Comparison of ENCODE assay signal across 8 mouse cellular contexts in the genomic region with DNA sequence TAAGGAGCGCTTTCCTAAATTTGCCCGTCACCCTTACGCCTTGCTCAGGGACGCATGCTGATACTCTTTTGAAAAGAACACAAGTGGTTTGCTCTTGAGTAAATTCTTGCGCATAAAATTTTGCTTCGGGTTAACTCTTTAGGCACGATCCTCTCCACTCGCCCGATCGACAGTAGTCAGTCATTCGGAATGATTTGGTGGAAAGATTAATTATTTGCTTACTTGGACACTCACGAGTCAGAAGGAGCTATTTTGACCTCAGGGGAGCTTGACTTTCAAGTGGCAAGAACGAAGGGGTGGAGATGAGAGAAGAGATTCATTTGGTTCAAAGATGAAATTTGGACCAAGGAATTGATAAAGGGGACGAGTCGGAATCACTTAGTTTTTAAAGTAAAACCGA. TPM values are rescaled to one million over a fixed set of nuclear protein-coding genes. Genes with fewer than 3 reads are reported as not detected.
DNase-seq lines count a peak whose midpoint lies in the region; ATAC-seq and TF ChIP-seq lines count a peak whose summit lies in the region.

No protein-coding gene starts in this region.

- peaks cover 56% of the 10 kb centered on the region for H3K36me3 ChIP-seq in heart, embryonic 10.5 days
- H3K36me3 ChIP-seq in ES-E14 (ENCODE audit: control insufficient read depth, insufficient read depth, low read length, poor library complexity, severe bottlenecking) = peaks cover 28% of the 10 kb centered on the region
- H3K36me3 ChIP-seq in forebrain, embryonic 16.5 days (ENCODE audit: control insufficient read depth, insufficient read depth) = peaks cover 23% of the 10 kb centered on the region
- peaks cover 62% of the 10 kb centered on the region for H3K36me3 ChIP-seq in liver, embryonic 12.5 days
- peaks cover 7% of the 10 kb centered on the region; the same call in 1 of the 2 replicates for H3K36me3 ChIP-seq in stomach, postnatal 0 days (ENCODE audit: control insufficient read depth, insufficient read depth, low read length)

- no peaks in the 10 kb centered on the region for H3K9me3 ChIP-seq in heart, embryonic 10.5 days
- H3K9me3 ChIP-seq in ES-E14 (ENCODE audit: control insufficient read depth, insufficient read depth, low read depth, low read length) = no peaks in the 10 kb centered on the region
- no peaks in the 10 kb centered on the region for H3K9me3 ChIP-seq in forebrain, embryonic 16.5 days (ENCODE audit: control insufficient read depth, low read length)
- no peaks in the 10 kb centered on the region for H3K9me3 ChIP-seq in liver, embryonic 12.5 days (replicated peaks)
- no peaks in the 10 kb centered on the region for H3K9me3 ChIP-seq in stomach, postnatal 0 days (ENCODE audit: control insufficient read depth, low read length)

- no peaks in the 10 kb centered on the region for H3K27me3 ChIP-seq in heart, embryonic 10.5 days (ENCODE audit: insufficient read depth, poor library complexity, severe bottlenecking)
- no peaks in the 10 kb centered on the region for H3K27me3 ChIP-seq in forebrain, embryonic 16.5 days (replicated peaks; ENCODE audit: control insufficient read depth, insufficient read depth, low read length)
- no peaks in the 10 kb centered on the region for H3K27me3 ChIP-seq in liver, embryonic 12.5 days (replicated peaks)
- H3K27me3 ChIP-seq in stomach, postnatal 0 days (ENCODE audit: control insufficient read depth, insufficient read depth, low read length) = no peaks in the 10 kb centered on the region

- TF ChIP-seq CTCF in stomach, postnatal 0 days (IDR thresholded peaks at IDR 0.05; ENCODE audit: low read depth) = no peak

- 3% methylated on average over 16 of the region's 16 CpGs for WGBS in heart, embryonic 10.5 days
- 4% methylated on average over 16 of the region's 16 CpGs for WGBS in forebrain, embryonic 16.5 days
- under 1% methylated on average over 16 of the region's 16 CpGs for WGBS in liver, embryonic 12.5 days (ENCODE audit: insufficient replicate concordance)
- 3% methylated on average over 16 of the region's 16 CpGs for WGBS in stomach, postnatal 0 days

- no peak; the same call in 1 of the 2 replicates for ATAC-seq in forebrain, embryonic 16.5 days
- ATAC-seq in liver, embryonic 12.5 days = peak; percentile 12; the same call in 1 of the 2 replicates
- ATAC-seq in stomach, postnatal 0 days (ENCODE audit: low FRiP score, low TSS enrichment) = no peak

- peak overlapping the region; percentile 73; the same call in 1 of the 2 replicates for H3K9ac ChIP-seq in ES-E14 (ENCODE audit: insufficient read depth, low read depth, low read length, poor library complexity, severe bottlenecking)
- peak overlapping the region; percentile 88; the same call in 1 of the 2 replicates for H3K9ac ChIP-seq in forebrain, embryonic 16.5 days (replicated peaks; ENCODE audit: low read depth, low read length)
- H3K9ac ChIP-seq in liver, embryonic 12.5 days = peak overlapping the region; percentile 94
- peak overlapping the region; percentile 96; the same call in 1 of the 2 replicates for H3K9ac ChIP-seq in stomach, postnatal 0 days (ENCODE audit: low read length)

- peak overlapping the region; percentile 91 for H3K4me3 ChIP-seq in heart, embryonic 10.5 days
- H3K4me3 ChIP-seq in ES-E14 (ENCODE audit: insufficient read depth in 1 of 2, low read depth in 1 of 2, low read length in 2 of 2, poor library complexity in 1 of 2, severe bottlenecking in 1 of 2) = peak overlapping the region; percentile 98 to 99
- peak overlapping the region; percentile 80 for H3K4me3 ChIP-seq in forebrain, embryonic 16.5 days (replicated peaks; ENCODE audit: low read length)
- H3K4me3 ChIP-seq in liver, embryonic 12.5 days = peak overlapping the region; percentile 95
- H3K4me3 ChIP-seq in stomach, postnatal 0 days (ENCODE audit: low read depth, low read length) = peak overlapping the region; percentile 99

- H3K27ac ChIP-seq in heart, embryonic 10.5 days = peak overlapping the region; percentile 99
- H3K27ac ChIP-seq in ES-E14 (ENCODE audit: insufficient read depth, low read depth, low read length, poor library complexity, severe bottlenecking) = no peak overlapping the region
- no peak overlapping the region for H3K27ac ChIP-seq in forebrain, embryonic 16.5 days (ENCODE audit: low read length)
- peak overlapping the region; percentile 82; the same call in 1 of the 2 replicates for H3K27ac ChIP-seq in liver, embryonic 12.5 days
- no peak overlapping the region for H3K27ac ChIP-seq in stomach, postnatal 0 days (replicated peaks)

- in situ Hi-C loops in ES-E14 (cut with MboI; ENCODE audit: low sequenced_read_pairs in 2 of 2, unreplicated experiment in 2 of 2) = no loop called here

- H3K4me2 ChIP-seq in forebrain, embryonic 16.5 days (ENCODE audit: low read length) = peak overlapping the region; percentile 93
- peak overlapping the region; percentile 76 for H3K4me2 ChIP-seq in liver, embryonic 12.5 days
- peak overlapping the region; percentile 62 for H3K4me2 ChIP-seq in stomach, postnatal 0 days (replicated peaks; ENCODE audit: low read depth)

- TF ChIP-seq EP300 in stomach, postnatal 0 days (optimal IDR thresholded peaks at IDR 0.05) = no peak

- no peak for DNase-seq in heart, embryonic 10.5 days (ENCODE audit: low spot score)
- DNase-seq in heart, adult 9 months (ENCODE audit: low spot score in 2 of 2) = no peak
- no peak for DNase-seq in ES-E14 (ENCODE audit: low read depth, low spot score)
- no peak for DNase-seq in stomach, postnatal 0 days (ENCODE audit: low spot score)
- no peak for DNase-seq in gastrocnemius, adult 8-10 months (ENCODE audit: low spot score in 2 of 2)
- no peak for DNase-seq in layer of hippocampus, adult 11-12 months (ENCODE audit: low spot score)

- peaks cover 17% of the 10 kb centered on the region; the same call in 1 of the 2 replicates for H3K4me1 ChIP-seq in heart, embryonic 10.5 days
- peaks cover 0 to 2% of the 10 kb centered on the region in 2 experiments; a peak in 1 of 4 replicates for H3K4me1 ChIP-seq in ES-E14 (ENCODE audit: control insufficient read depth in 2 of 2, insufficient read depth in 2 of 2, low read length in 2 of 2, poor library complexity in 1 of 2)
- peaks cover 21% of the 10 kb centered on the region for H3K4me1 ChIP-seq in forebrain, embryonic 16.5 days (replicated peaks; ENCODE audit: control insufficient read depth, insufficient read depth, low read length)
- peaks cover 25% of the 10 kb centered on the region for H3K4me1 ChIP-seq in liver, embryonic 12.5 days
- H3K4me1 ChIP-seq in stomach, postnatal 0 days (replicated peaks; ENCODE audit: control insufficient read depth, insufficient read depth) = 0 out of 2 replicates have a peak, but pooled peaks cover 3% of the 10 kb centered on the region

TF ChIP-seq in ES-E14, 5 proteins besides CTCF, POLR2A, EP300 and RAD21:
- TF ChIP-seq CHD2 (IDR thresholded peaks at IDR 0.05; ENCODE audit: low read depth, low read length) (no peak), MAFK (IDR thresholded peaks at IDR 0.05; ENCODE audit: insufficient read depth, low read depth, low read length) (no peak)

RNA-seq across cellular contexts. Expression of a gene that starts 0.4 kb away (rescaled TPM):
- 49.2 and 61.9 TPM in 2 replicates for polyA plus RNA-seq in heart, embryonic 10.5 days (2016; fragmentation: Nextera tagmentation; extraction: Ambion mirVana)
- 90.0 and 116 TPM in 2 replicates for total RNA-seq in ES-E14 (2012; rRNA removed)
- polyA plus RNA-seq in forebrain, embryonic 16.5 days (2015; fragmentation: Nextera tagmentation; extraction: Ambion mirVana) = 42.3 and 47.1 TPM in 2 replicates
- polyA plus RNA-seq in liver, embryonic 12.5 days (2016; fragmentation: Nextera tagmentation; extraction: Ambion mirVana) = 34.5 and 39.2 TPM in 2 replicates
- 21.7 and 21.8 TPM in 2 replicates for polyA plus RNA-seq in stomach, postnatal 0 days (2015; fragmentation: Nextera tagmentation; extraction: Ambion mirVana)
- 1 to 10 TPM; 4.2 to 6.2 (median 5.3) TPM for total RNA-seq in gastrocnemius, adult 8-10 months (2022)

RNA-seq across cellular contexts. Expression of a gene that starts 0.5 kb away (rescaled TPM):
- polyA plus RNA-seq in heart, embryonic 10.5 days (2016; fragmentation: Nextera tagmentation; extraction: Ambion mirVana) = 265 and 273 TPM in 2 replicates
- 124 and 175 TPM in 2 replicates for total RNA-seq in ES-E14 (2012; rRNA removed)
- 211 and 233 TPM in 2 replicates for polyA plus RNA-seq in forebrain, embryonic 16.5 days (2015; fragmentation: Nextera tagmentation; extraction: Ambion mirVana)
- 211 and 219 TPM in 2 replicates for polyA plus RNA-seq in liver, embryonic 12.5 days (2016; fragmentation: Nextera tagmentation; extraction: Ambion mirVana)
- 226 and 238 TPM in 2 replicates for polyA plus RNA-seq in stomach, postnatal 0 days (2015; fragmentation: Nextera tagmentation; extraction: Ambion mirVana)
- total RNA-seq in gastrocnemius, adult 8-10 months (2022) = 100 to 1,000 TPM; 143 to 183 (median 163) TPM

RNA-seq across cellular contexts. Expression of a gene that starts 27.9 kb away (rescaled TPM):
- polyA plus RNA-seq in heart, embryonic 10.5 days (2016; fragmentation: Nextera tagmentation; extraction: Ambion mirVana) = 94.5 and 116 TPM in 2 replicates
- 70.3 and 85.1 TPM in 2 replicates for total RNA-seq in ES-E14 (2012; rRNA removed)
- 116 and 131 TPM in 2 replicates for polyA plus RNA-seq in forebrain, embryonic 16.5 days (2015; fragmentation: Nextera tagmentation; extraction: Ambion mirVana)
- 82.5 and 85.6 TPM in 2 replicates for polyA plus RNA-seq in liver, embryonic 12.5 days (2016; fragmentation: Nextera tagmentation; extraction: Ambion mirVana)
- polyA plus RNA-seq in stomach, postnatal 0 days (2015; fragmentation: Nextera tagmentation; extraction: Ambion mirVana) = 71.5 and 75.5 TPM in 2 replicates
- 10 to 100 TPM; 46.5 to 56.6 (median 52.5) TPM for total RNA-seq in gastrocnemius, adult 8-10 months (2022)

RNA-seq across cellular contexts. Expression of a gene that starts 50.3 kb away (rescaled TPM):
- not detected in 2 replicates for polyA plus RNA-seq in heart, embryonic 10.5 days (2016; fragmentation: Nextera tagmentation; extraction: Ambion mirVana)
- 6.4 and 8.2 TPM in 2 replicates for total RNA-seq in ES-E14 (2012; rRNA removed)
- not detected in 2 replicates for polyA plus RNA-seq in forebrain, embryonic 16.5 days (2015; fragmentation: Nextera tagmentation; extraction: Ambion mirVana)
- polyA plus RNA-seq in liver, embryonic 12.5 days (2016; fragmentation: Nextera tagmentation; extraction: Ambion mirVana) = not detected in 2 replicates
- polyA plus RNA-seq in stomach, postnatal 0 days (2015; fragmentation: Nextera tagmentation; extraction: Ambion mirVana) = not detected in 2 replicates
- not detected for total RNA-seq in gastrocnemius, adult 8-10 months (2022)

RNA-seq across cellular contexts. Expression of a gene that starts 56.1 kb away (rescaled TPM):
- 76.7 and 76.9 TPM in 2 replicates for polyA plus RNA-seq in heart, embryonic 10.5 days (2016; fragmentation: Nextera tagmentation; extraction: Ambion mirVana)
- 182 and 221 TPM in 2 replicates for total RNA-seq in ES-E14 (2012; rRNA removed)
- 60.6 and 67.6 TPM in 2 replicates for polyA plus RNA-seq in forebrain, embryonic 16.5 days (2015; fragmentation: Nextera tagmentation; extraction: Ambion mirVana)
- polyA plus RNA-seq in liver, embryonic 12.5 days (2016; fragmentation: Nextera tagmentation; extraction: Ambion mirVana) = 34.2 and 39.7 TPM in 2 replicates
- 201 and 204 TPM in 2 replicates for polyA plus RNA-seq in stomach, postnatal 0 days (2015; fragmentation: Nextera tagmentation; extraction: Ambion mirVana)
- total RNA-seq in gastrocnemius, adult 8-10 months (2022) = 1 to 10 TPM; 4.7 to 5.6 (median 5.3) TPM

Comparison
In these comparisons a context has a peak if more than half of its experiments do, and no peak if none do; other contexts are left out.
1. H3K27ac ChIP-seq: peak in heart, embryonic 10.5 days (single experiment) and liver, embryonic 12.5 days (single experiment); none in ES-E14 (single experiment), forebrain, embryonic 16.5 days (single experiment) and stomach, postnatal 0 days (single experiment).
2. Peak in every context shown above with its lines, with median percentiles within 50 percentile points of each other: H3K4me3 ChIP-seq, H3K9ac ChIP-seq and H3K4me2 ChIP-seq.